Mouse (Mus musculus) brain, embryonic 14.5 days (tissue): ENCODE data around the gene Gpr155.

Experiments
- CTCF ChIP-seq: fragments of 200-500 bp; IDR thresholded peaks from 2 replicates; pipeline ENCODE4 v1.5.1; 2012; ENCODE audit warnings: inconsistent platforms, mild to moderate bottlenecking, moderate library complexity, borderline replicate concordance; ENCODE audit not compliant: insufficient read depth, insufficient read length; ENCODE audit errors: extremely low read depth
- POLR2A ChIP-seq: fragments of 200-500 bp; IDR thresholded peaks from 2 replicates; pipeline ENCODE4 v1.6.1; 2012; ENCODE audit warnings: mild to moderate bottlenecking, inconsistent platforms, borderline replicate concordance; ENCODE audit not compliant: poor library complexity, insufficient read depth, insufficient read length, severe bottlenecking; ENCODE audit errors: extremely low read depth

DNA sequence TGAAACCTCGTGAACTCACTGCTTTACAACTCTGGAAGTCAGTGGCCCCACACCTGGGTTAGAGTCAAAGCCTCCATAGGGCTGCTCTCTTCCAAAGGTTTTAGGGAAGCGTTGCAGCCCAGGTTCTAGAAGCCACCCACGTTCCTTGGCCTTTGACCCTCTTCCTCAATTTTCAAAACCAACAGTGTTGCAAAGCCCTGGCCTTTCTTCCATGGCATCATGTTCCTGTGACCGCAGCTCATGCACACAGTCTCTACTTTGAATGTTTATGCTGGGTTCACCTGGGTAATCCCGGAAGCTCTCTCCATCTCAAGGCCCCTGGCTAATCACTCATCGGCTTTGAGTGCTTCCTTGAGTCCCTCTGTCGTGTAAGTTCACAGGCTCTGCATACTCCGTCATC, 9.1 kb upstream of the Gpr155 start:
- TF ChIP-seq CTCF (no peak), POLR2A (no peak)
